Mouse (Mus musculus): ENCODE results near the gene Usp22.

DNA sequence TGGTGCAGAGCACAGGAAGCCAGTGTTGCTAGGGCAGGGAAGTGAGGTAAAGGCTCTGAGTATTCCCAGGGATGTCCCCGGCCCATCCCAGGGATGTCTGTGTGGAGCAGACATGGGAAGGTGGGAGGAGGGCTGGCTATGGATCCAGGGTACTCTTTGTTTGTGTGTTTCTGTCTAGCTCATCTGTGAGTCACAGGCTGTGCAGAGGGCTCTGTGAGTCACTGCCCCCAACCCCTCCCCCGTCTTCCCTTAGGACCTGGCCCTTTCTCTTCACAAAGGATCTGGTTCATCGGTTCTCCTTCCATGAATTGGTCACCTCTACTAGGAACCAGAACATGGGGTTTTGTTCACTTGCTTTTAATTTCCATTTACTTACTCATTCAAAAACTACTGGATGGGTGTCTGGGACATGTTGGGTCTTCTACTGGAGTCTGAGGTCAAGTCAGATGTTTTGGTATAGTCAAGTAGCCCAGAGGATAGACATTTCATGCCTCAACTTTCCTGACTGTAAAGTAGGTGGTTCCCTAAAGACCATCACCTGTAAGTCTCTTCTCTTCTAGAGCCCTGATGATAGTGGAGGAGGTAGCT, 54.8 kb downstream of the Usp22 start:
- TF ChIP-seq POLR2A (IDR thresholded peaks at IDR 0.05; ENCODE audit: low read depth, low read length) (no peak), CTCF (conservative IDR thresholded peaks at IDR 0.05; ENCODE audit: insufficient read depth, insufficient read length, low read depth, low read length) (no peak)
